Mouse (Mus musculus) T-cell, adult 2 months (primary cell): Measurements from ENCODE around the gene Plod3.
A peak's percentile ranks its signal among the peaks of the same experiment; 100 is the strongest.

Source experiments
- DNase-seq: peaks from one replicate; pipeline ENCODE4 v3.0.0; 2022; ENCODE audit warnings: low spot score

The Plod3 gene

DNA sequence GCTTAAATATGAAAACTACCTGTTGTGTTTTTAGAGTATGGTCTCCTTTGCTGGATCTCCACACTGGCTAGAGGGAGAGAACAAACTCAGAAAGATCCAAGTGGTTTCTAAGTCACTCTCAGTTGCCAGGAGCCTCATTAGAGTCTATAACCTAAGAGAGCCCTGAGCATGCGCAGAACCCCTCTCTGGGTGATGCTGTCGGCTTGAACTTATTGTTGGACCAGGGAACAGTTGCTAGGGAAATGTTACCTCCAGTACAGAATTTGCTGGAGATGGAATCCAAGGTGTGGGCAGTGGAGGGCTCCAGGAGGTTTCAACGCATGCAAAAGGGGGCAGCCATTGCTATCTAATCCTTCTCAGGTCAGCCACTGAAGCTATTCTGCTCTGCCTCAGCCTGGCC lies 37.5 kb downstream of the Plod3 start:
- DNase-seq = no peak

DNA sequence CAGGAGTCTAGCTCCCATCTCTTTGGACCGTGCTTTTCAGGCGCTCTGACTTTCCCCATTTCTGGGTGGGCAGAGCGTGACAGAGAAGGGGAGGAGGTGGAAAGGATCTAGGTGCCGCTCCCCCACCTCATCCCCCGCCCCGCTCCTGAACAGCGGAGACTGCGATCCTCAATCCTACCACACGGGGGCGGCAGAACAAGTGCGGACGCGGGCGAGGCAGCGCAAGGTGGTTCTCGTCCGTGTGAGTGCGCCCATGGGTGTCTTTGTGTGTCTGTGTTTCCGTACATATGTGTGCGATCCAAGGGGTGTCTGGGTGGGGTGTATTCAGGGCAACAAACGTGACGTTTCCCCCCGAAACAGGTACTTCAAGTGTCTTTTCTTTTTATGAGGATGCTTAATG lies 38.3 kb downstream of the Plod3 start:
- DNase-seq = peak; percentile 74

DNA sequence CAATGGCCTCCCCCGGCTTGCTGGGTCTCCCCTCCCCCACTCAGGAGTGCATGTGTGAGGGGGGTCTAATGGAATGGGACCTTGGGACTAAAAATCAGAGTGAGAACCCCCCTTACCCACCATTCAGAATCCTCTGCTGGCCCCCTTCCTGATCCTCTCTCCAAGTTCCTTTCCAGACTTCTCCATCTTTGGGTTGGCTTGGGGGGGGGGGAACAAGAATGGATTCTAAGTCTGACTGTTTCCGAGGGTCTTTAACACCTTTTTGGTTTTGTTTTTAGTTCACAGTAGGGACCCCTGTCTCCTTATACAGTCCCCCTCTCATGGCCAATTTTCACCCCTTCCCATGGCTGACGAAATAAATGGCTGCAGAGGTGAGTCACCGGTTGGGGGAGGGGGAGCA lies 39.3 kb downstream of the Plod3 start, which contains the start of gene Vgf:
Vgf (plus strand) TSS at position 301 of the 400 bp plus-strand sequence.
- no peak for DNase-seq

DNA sequence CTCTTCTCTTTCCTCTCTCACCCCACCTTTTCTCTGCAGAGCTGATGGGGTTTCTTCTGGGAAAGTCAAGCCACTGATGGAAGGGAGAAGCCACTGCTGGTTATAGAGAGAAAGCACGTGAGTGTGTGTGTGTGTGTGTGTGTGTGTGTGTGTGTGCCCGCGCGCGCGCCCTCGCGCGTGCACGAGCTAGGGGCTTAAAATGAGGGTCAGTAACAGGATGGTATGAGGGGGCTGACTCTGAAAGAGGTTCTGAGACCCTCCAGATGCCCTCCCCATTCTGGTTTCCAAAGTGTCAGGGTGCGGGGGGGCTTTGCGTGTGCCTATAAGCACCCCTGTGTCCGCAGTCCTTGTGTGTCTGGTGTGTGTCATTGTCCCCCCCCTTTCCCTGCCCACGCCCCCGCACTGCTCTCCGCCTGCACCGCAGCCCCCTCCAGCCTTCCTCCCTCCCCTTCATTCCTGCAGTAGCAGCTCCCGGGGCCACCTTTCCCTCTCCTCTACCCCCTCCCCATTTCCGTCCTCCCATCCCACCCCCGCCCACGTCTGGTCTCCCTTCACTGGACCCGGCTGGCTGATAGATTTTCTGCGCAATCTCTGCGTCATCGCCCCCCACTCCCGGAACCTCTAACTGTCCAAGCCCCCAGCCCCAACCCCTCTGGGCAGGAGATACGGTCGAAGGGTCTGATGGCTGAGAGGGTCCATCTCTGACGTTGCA lies 41.9 kb downstream of the Plod3 start:
- DNase-seq = no peak

DNA sequence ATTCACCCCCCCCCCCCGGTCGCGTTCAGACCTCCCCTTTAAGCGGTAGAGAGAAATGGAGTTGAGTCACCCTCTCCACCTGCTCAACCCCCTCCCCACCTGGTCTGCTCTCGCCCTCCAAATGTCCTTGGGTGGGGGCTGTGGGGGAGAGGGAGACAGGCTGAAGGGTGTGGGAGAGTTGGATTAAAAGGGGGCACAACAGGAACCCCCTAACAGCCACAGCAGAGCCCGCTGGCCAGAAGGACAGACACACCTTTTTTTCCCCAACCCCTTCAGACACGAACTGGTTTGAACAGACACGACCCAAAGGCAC lies 42.4 kb downstream of the Plod3 start:
- no peak for DNase-seq

DNA sequence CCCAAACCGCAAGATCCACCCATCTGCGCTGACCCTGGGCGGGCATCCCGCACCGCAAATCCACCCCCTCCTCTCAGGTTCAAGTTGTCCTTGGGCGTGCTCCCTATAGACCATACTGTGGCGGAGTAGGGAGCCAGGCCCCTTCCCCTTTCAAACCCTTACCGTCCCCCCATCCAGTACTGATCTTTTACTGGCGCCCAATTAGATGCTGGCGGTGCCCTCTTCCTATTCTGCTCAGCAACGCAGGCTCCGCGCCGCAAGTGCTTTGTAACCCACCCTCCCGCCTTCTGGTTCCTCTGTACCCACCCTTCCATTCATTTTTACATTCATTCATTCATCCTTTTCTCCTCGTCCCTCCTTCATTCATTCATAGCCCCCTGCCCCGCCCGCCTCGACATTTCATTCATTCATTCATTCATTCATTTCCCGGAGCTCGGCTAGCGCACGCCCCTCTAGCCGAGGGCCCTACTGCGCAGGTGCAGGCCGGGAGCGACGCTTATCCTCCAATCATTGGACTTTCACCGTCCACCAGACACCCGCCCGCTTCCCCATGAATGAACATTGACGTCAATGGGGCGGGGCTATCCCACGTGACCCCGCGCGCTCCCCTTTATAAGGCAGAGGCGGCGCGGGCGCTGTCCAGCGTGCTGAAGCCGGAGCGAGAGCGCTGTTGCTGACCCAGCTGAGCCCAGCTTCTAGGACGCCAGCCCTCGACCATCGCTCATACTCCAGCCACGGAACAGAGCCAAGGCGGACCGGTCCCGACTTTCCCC lies 43.0 kb downstream of the Plod3 start:
- peak; percentile 88 for DNase-seq

DNA sequence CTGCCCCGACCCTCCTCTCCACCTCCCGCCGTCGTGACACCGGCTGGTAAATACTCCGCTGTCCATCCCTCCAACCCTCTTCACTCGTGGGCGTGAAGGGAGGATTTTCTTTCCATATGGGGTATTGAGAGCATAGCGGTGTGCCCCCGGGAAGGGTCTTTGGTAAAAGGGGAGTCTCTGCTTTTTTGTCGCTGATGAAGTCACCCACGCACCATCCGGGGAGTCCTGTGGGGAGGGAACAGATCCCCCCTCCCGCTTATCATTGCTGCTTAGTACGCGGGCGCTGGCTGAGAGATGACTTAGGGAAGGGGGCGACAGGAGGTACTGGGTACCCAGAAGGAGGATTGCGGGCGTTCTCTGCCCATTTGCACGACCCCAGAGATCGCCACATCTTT lies 43.6 kb downstream of the Plod3 start:
- DNase-seq = no peak

DNA sequence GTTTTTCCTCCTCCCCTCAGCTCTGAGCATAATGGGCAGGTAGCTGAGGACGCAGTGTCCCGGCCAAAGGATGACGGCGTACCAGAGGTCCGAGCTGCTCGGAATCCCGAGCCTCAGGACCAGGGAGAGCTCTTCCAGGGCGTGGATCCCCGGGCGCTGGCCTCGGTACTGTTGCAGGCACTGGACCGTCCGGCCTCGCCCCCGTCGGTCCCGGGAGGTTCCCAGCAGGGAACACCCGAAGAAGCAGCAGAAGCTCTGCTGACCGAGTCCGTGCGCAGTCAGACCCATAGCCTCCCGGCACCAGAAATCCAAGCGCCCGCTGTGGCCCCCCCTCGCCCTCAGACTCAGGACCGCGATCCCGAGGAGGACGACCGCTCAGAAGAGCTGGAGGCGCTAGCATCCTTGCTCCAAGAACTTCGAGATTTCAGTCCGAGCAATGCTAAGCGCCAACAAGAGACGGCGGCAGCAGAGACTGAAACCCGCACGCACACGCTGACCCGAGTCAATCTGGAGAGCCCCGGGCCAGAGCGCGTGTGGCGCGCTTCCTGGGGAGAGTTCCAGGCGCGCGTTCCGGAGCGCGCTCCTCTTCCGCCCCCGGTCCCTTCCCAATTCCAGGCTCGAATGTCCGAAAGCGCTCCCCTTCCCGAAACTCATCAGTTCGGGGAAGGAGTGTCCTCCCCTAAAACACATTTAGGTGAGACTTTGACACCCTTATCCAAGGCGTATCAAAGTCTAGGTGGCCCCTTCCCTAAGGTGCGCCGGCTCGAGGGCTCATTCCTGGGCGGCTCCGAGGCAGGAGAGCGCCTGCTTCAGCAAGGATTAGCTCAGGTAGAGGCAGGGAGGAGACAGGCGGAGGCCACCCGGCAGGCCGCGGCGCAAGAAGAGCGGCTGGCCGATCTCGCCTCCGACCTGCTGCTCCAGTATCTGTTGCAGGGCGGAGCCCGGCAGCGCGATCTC lies 44.5 kb downstream of the Plod3 start:
- DNase-seq = no peak

DNA sequence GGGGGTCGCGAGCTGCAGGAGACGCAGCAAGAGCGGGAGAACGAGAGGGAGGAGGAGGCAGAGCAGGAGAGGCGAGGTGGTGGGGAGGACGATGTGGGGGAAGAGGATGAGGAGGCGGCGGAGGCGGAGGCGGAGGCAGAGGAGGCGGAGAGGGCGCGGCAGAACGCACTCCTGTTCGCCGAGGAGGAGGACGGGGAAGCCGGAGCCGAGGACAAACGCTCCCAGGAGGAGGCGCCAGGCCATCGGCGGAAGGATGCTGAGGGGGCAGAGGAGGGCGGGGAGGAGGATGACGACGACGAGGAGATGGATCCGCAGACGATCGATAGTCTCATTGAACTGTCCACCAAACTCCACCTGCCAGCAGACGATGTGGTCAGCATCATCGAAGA lies 45.2 kb downstream of the Plod3 start:
- peak; percentile 21 for DNase-seq

DNA sequence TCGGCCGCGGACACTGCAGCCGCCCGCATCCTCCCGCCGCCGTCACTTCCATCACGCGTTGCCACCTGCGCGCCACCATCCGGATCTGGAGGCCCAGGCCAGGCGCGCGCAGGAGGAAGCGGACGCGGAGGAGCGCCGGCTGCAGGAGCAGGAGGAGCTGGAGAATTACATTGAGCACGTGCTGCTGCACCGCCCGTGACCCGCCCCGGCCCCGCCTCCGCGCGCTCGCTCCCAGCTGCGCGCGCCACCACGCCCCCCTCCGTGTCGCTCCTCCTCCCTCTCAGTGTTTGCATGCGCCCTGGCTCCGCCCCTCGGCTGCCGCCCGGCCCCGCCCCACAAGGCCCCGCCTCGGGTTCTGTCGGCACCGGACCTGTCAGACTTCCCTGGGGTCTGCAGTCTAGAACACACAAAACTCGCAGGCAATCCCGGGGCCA lies 45.8 kb downstream of the Plod3 start:
- DNase-seq = peak; percentile 76

DNA sequence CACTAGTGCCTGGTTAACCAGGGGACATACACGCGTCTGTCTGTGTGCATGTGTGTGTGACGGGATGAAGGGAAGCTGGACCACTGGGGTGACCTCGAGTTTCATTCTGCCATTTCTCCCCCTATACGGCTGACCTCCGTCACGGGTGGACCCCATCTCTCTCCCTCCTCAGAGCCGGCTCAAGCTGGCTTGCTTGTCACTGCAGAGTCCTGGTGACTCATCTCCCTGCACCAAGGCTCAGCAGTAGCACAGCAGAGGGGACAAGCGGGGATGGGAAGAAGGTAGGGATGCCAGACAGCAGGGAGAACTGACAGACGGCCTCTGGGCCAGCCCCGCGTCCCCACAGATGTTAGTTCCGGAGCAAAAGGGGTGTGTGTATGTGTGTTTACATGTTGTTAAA lies 49.4 kb downstream of the Plod3 start:
- DNase-seq = no peak

DNA sequence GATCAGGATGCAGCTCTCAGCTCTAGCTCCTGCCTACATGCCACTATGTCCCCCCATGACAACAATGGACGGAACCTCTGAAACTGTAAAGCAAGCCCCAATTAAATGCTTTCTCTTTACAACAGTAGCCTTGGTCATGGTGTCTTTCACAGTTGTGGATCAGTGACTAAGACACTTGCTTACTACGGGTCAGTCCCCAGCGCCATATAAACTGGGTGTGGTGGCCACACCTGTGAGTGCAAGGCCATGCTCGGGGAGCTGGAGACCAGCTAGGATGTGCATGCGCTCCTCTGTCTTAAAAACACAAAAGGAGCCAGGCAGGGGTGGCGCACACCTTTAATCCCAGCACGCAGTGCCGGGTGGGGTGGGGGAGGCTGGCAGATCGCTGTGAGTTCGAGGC lies 52.6 kb downstream of the Plod3 start:
- no peak for DNase-seq

DNA sequence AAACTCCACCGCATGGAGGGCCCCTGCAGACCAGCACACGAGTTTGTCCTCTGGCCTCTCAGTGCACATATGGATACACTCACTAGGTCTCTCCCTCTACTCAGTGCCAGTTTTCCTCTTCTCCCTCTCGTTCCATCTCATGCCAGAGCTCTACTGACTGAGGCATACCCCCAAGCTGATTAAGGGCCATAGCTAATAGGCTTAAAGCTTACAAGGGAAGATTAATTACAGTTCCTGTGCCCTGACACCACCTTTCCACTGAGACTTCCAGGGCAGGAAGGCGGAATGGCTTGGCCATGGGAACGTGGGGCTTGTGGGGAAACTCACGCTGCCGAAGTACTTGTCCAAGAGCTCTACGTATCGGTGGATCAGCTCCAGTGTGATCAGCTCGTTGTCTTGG lies 54.6 kb downstream of the Plod3 start:
- no peak for DNase-seq

DNA sequence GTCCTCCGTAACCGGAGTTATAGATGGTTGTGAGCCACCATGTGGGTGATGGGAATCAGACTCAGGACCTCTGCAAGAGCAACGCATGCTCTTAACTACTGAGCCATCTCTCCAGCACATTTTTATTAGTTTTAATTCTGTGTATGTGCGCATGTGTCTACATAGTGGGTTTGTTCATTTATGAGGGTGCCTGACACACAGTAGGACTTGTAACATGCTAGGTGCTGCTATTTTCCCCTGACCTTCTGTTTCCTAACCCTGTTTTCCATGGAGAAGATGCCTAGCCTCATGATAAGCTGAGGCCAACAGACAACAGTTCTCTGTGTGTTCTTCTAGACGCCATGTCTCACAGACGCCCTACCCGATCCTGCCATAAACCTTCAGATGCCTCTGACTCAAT lies 57.2 kb downstream of the Plod3 start:
- no peak for DNase-seq

DNA sequence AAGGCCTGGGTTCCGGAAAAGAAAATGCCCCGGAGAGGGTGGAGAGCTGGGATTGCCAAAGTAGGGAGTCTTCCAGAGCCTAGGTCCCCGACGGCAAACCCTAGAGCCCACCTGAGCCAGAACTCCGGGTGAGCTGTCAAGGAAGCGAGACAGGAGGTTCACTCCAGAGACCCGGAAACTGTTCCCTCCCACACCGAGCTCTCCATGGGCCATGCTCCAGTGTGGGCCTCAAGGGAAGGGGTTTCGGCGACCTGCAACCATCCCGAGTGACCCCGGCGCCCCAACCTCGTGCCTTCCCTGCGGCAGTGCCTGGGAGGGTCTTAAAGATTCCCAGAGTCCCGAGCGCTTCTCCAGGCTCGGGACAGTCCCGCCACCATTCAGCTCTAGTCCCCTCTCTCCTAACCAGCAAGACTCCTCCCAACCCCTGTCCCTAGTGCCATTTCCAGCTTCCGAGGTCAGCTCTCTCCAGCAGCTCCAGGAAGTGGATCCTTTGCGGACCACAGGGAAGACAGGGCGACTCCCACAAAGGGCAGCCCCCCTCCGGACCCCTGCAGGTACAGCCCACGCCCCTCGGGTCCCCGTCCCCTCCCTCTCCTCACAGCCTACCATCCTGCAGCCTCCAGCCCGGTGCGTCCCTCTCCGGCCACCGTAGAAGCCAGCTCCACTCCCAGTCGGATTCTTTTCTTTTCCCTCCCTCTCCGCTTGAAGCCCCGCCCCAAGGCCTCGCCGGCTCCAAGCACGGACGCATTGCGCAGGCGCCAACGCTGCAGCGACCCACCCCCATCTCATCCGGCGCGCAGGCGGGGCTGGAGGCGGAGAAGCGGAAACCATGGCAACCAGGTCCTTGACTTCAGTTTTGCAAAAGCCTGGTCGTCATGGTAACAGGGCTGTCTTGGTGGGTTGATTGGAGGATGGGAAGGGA lies 58.8 kb downstream of the Plod3 start, which contains the start of gene Ap1s1:
Ap1s1 (minus strand) TSS at position 734 of the 922 bp plus-strand sequence.
- DNase-seq = peak; percentile 96
